Mouse (Mus musculus) macrophage (primary cell): ENCODE measurements around the gene Rsad2. TPM values are rescaled to one million over a fixed set of nuclear protein-coding genes. Genes with fewer than 3 reads are reported as not detected.
"Not testable (repeated sequence)": the region's sequence is repeated elsewhere in the genome, so short reads cannot be mapped to it uniquely, and the experiment has no call there.

ENCODE experiments used
- H3K27ac ChIP-seq: fragments of 350-480 bp; formaldehyde crosslinking; 2 replicates; pipeline ENCODE4 v1.9.0; 2021
- H3K36me3 ChIP-seq: fragments of 350-480 bp; formaldehyde crosslinking; 2 replicates; pipeline ENCODE4 v1.9.0; 2021; ENCODE audit errors: inconsistent target
- H3K4me3 ChIP-seq: fragments of 350-480 bp; formaldehyde crosslinking; 2 replicates; pipeline ENCODE4 v1.9.0; 2021; ENCODE audit errors: inconsistent target
- H3K79me2 ChIP-seq: fragments of 350-480 bp; formaldehyde crosslinking; 2 replicates; pipeline ENCODE4 v1.9.0; 2021; ENCODE audit errors: inconsistent target
- WGBS: methylation state at CpG from one replicate; pipeline ENCODE4 v1.1.7; 2026; ENCODE audit warnings: inconsistent platforms; ENCODE audit not compliant: missing documents; 5-methylcytosine and 5-hydroxymethylcytosine counted together
- polyA plus RNA-seq: library from polyadenylated mRNA; stranded (reverse); fragments of 250-400 nt; gene quantifications from 3 replicates; pipeline ENCODE4 v1.2.4, GENCODE M21; 2018; ENCODE audit warnings: inconsistent platforms

Rsad2 gene
- polyA plus RNA-seq, 1 experiment from 2014 or later, result 145 TPM

GRCm38 (mm10) chr12:26469098-26470041, 13.1 kb upstream of the Rsad2 start, which contains the start of gene Cmpk2:
Gene Cmpk2, plus strand, starts transcription at chr12:26469204.
- H3K27ac ChIP-seq, result peak within 1 kb of the TSS; percentile 59
- WGBS, result under 1% methylated on average over 61 of the region's 69 CpGs

GRCm38 (mm10) chr12:26465600-26465999, 9.3 kb upstream of the Rsad2 start:
- no peak overlapping the region for H3K27ac ChIP-seq
- H3K79me2 ChIP-seq, result peaks cover 10% of the 10 kb centered on the region
- WGBS, result 52% methylated on average over 5 of the region's 5 CpGs
- H3K4me3 ChIP-seq, result no peak overlapping the region
- peaks cover 1% of the 10 kb centered on the region; the same call in 1 of the 2 replicates for H3K36me3 ChIP-seq

More at GRCm38 (mm10) chr12:26469098-26470041, 13.1 kb upstream of the Rsad2 start, which contains the start of gene Cmpk2:
- H3K4me3 ChIP-seq, result peak within 1 kb of the TSS; percentile 81
- peaks cover 37% of the 10 kb centered on the region for H3K36me3 ChIP-seq
- peaks cover 41% of the 10 kb centered on the region for H3K79me2 ChIP-seq

GRCm38 (mm10) chr12:26460091-26460490, 3.8 kb upstream of the Rsad2 start:
- peak overlapping the region; percentile 64 for H3K27ac ChIP-seq
- WGBS, result 0% methylated on average over 2 of the region's 2 CpGs
- peaks cover 12% of the 10 kb centered on the region for H3K79me2 ChIP-seq

GRCm38 (mm10) chr12:26454682-26455081, 1.6 kb downstream of the Rsad2 start:
- Histone ChIP-seq H3K4me3 (peak overlapping the region; percentile 77), H3K79me2 (peaks cover 55% of the 10 kb centered on the region), H3K36me3 (peaks cover 35% of the 10 kb centered on the region), H3K27ac (no peak overlapping the region)
- 49% methylated on average over 5 of the region's 5 CpGs for WGBS

More at GRCm38 (mm10) chr12:26460091-26460490, 3.8 kb upstream of the Rsad2 start:
- Histone ChIP-seq H3K4me3 (no peak overlapping the region), H3K36me3 (peaks cover under 1% of the 10 kb centered on the region; the same call in 1 of the 2 replicates)

GRCm38 (mm10) chr12:26452951-26453350, 3.3 kb downstream of the Rsad2 start:
- 14% methylated on average over 4 of the region's 4 CpGs for WGBS
- H3K4me3 ChIP-seq, result peak overlapping the region; percentile 77; the same call in 1 of the 2 replicates
- no peak overlapping the region for H3K27ac ChIP-seq
- H3K79me2 ChIP-seq, result peaks cover 55% of the 10 kb centered on the region
- H3K36me3 ChIP-seq, result peaks cover 52% of the 10 kb centered on the region

GRCm38 (mm10) chr12:26451150-26451549, 5.1 kb downstream of the Rsad2 start:
- Histone ChIP-seq H3K79me2 (peaks cover 53% of the 10 kb centered on the region), H3K36me3 (peaks cover 70% of the 10 kb centered on the region), H3K4me3 (no peak overlapping the region), H3K27ac (no peak overlapping the region)
- 8% methylated on average over 1 of the region's 1 CpGs for WGBS

DNA sequence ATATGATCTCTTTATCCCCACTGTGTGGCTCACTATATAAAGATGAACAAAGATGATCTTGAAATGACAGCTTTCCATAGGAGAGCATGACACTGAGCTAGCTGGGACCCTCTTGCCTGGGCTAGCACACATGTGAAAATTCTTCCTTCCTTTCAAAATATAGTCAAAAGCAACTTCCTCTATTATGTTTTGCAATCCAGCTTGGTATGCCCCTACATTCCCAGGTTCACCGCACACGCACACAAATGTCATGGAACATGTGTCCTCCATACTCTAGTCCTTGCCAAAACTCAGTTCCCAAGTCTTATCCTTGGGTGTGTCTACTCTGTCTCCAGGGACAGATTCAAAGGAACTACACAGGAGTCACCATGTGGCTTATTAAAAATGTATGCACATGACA, 6.8 kb downstream of the Rsad2 start:
- Histone ChIP-seq H3K79me2 (peaks cover 36% of the 10 kb centered on the region), H3K27ac (no peak overlapping the region), H3K4me3 (no peak overlapping the region), H3K36me3 (peaks cover 80% of the 10 kb centered on the region)
- 64% methylated on average over 2 of the region's 2 CpGs for WGBS

DNA sequence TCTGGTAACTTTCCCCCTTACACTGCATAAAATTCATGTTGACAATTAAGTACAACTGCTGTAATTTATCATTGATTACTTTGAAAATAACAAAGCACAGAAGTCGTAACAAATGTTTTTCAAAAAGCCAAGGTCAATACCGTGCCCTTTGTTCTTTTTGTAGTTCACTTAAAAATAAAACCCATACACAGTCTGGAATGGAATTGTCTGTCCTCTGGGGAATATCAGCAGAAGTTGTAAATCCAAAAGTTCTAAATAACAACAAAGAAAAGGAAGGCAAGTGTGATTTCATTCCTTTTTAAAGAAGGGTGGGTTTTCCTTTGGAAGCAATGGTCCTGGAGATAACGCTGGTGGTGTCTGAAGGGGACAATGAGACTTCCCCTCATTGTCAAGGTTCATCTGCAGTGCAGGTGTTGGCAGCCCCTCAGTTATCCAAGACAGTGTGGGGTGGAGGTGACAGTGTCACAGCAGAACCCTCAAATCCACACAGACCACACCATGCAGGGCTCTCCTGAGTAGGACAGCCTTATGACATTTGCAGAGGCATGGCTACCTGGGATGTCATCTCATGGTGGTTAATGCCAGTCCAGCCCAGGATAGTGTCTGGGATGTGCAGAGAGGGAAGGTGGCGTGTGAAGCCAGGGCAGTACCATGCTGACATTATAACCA, 9.7 kb downstream of the Rsad2 start:
- H3K4me3 ChIP-seq, result no peak overlapping the region
- H3K36me3 ChIP-seq, result peaks cover 76% of the 10 kb centered on the region
- 91% methylated on average over 3 of the region's 4 CpGs for WGBS

DNA sequence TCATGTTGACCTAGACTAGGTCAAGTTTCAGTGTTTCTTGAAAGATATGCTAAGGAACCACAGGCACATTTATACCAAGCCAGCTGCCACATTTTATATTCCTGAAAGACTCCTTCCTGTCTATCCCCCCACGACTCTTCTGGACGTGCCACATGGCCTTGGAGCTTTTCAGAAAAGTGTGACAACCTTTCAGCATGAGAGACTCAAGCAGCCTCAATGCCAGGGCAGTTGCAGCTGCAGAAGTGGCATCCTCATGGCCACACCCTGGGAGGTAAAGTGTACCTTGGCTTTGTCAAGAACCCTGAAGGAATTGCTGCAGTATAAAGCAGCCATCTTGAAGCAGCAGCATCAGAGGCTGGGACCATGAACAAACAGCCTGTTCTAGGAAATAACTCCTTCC, 11.7 kb downstream of the Rsad2 start:
- peaks cover 56% of the 10 kb centered on the region for H3K36me3 ChIP-seq
- 89% methylated on average over 2 of the region's 2 CpGs for WGBS
- no peak overlapping the region for H3K27ac ChIP-seq
- H3K4me3 ChIP-seq, result no peak overlapping the region
- no peaks in the 10 kb centered on the region for H3K79me2 ChIP-seq

More for the DNA sequence above, 9.7 kb downstream of the Rsad2 start:
- Histone ChIP-seq H3K79me2 (peaks cover 7% of the 10 kb centered on the region; the same call in 1 of the 2 replicates), H3K27ac (no peak overlapping the region)

DNA sequence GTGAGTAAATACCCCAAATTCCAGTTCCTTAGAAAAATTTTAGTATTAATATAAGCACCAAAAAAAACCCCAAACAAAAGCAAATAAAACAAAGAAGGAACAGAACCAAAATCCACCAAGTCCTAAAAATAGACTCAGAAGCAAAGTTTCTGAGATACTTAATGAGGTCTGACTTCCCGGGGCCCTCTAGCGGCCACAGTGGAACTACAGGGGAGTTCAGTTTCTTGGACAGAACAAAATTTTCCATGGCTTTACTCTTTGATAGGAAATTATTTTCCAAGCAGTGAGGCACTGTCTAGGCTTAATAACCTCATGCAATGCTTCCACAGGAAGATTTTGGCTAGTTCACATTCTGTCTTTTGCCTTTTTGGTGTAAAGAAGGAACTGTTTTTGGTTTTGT, 12.2 kb downstream of the Rsad2 start:
- no peaks in the 10 kb centered on the region for H3K79me2 ChIP-seq
- no peak overlapping the region for H3K4me3 ChIP-seq
- no peak overlapping the region for H3K27ac ChIP-seq
- 0% methylated on average over 2 of the region's 2 CpGs for WGBS
- peaks cover 52% of the 10 kb centered on the region for H3K36me3 ChIP-seq

GRCm38 (mm10) chr12:26439366-26439765, 16.9 kb downstream of the Rsad2 start:
- 5% methylated on average over 3 of the region's 3 CpGs for WGBS
- no peak overlapping the region for H3K4me3 ChIP-seq
- H3K36me3 ChIP-seq, result peaks cover 5% of the 10 kb centered on the region
- peak overlapping the region; percentile 29 for H3K27ac ChIP-seq
- no peaks in the 10 kb centered on the region for H3K79me2 ChIP-seq

DNA sequence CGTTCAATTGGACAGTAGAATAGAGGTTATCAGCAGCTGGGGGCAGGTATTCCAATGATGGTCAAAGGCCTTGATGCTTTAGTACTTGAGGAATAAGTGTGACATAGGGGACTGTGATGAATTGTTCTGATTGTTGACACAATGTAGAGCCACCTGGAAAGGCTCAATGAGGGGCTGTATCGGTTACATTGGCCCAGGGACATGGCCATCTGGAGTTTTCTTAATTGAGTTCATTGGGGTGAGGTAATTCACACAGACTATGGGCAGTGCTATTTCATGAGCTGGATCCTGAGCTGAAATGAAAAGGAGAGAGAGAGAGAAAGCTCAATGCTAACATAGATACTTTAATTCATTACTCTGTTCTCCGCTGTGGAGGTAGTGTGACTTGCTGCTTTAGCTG, 18.3 kb downstream of the Rsad2 start:
- whole genome bisulfite sequencing, result 98% methylated on average over 3 of the region's 3 CpGs
- H3K36me3 ChIP-seq, result no peaks in the 10 kb centered on the region
- H3K4me3 ChIP-seq, result no peak overlapping the region
- no peak overlapping the region for H3K27ac ChIP-seq
- H3K79me2 ChIP-seq, result no peaks in the 10 kb centered on the region

- Histone ChIP-seq H3K27ac (no peak overlapping the region), H3K36me3 (no peaks in the 10 kb centered on the region), H3K79me2 (no peaks in the 10 kb centered on the region), H3K4me3 (no peak overlapping the region)
- 52% methylated on average over 4 of the region's 4 CpGs for WGBS
Measured at GRCm38 (mm10) chr12:26436334-26436733, 19.9 kb downstream of the Rsad2 start.

DNA sequence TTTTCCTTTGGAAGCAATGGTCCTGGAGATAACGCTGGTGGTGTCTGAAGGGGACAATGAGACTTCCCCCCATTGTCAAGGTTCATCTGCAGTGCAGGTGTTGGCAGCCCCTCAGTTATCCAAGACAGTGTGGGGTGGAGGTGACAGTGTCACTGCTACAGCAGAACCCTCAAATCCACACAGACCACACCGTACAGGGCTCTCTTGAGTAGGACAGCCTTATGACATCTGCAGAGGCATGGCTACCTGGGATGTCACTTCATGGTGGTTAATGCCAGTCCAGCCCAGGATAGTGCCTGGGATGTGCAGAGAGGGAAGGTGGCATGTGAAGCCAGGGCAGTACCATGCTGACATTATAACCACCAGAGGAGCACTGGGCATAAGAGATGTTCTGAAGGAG, 27.5 kb downstream of the Rsad2 start:
- not testable (repeated sequence) for H3K4me3 ChIP-seq, H3K27ac ChIP-seq, H3K36me3 ChIP-seq, H3K79me2 ChIP-seq
- WGBS, result 100% methylated on average over 1 of the region's 2 CpGs

GRCm38 (mm10) chr12:26424841-26425240, 31.4 kb downstream of the Rsad2 start:
- no peak overlapping the region for H3K4me3 ChIP-seq
- H3K36me3 ChIP-seq, result no peaks in the 10 kb centered on the region
- H3K27ac ChIP-seq, result no peak overlapping the region
- H3K79me2 ChIP-seq, result no peaks in the 10 kb centered on the region
- 88% methylated on average over 2 of the region's 2 CpGs for WGBS
